Mouse (Mus musculus) frontal cortex, adult 2 months (tissue): ENCODE measurements at regions not wholly inside any gene's neighbourhood (a gene's known extent, or its start where the extent isn't known, plus 50 kb on each side); places are given as distances from the start of the nearest gene placed in this dataset.
A peak's percentile ranks its signal among the peaks of the same experiment; 100 is the strongest.
"Not testable (repeated sequence)": the region's sequence is repeated elsewhere in the genome, so short reads cannot be mapped to it uniquely, and the experiment has no call there.

ENCODE experiments used
- DNase-seq, 2 experiments: peaks; one replicate each; pipeline ENCODE4 v3.0.0; 2022; ENCODE audit warnings: low spot score in 1 of 2; ENCODE audit errors: extremely low spot score in 1 of 2

GRCm38 (mm10) chr4:124398354-124398753, 212.2 kb downstream of the 3100002H09Rik start:
- peak; percentile 63 to 79 for DNase-seq

DNA sequence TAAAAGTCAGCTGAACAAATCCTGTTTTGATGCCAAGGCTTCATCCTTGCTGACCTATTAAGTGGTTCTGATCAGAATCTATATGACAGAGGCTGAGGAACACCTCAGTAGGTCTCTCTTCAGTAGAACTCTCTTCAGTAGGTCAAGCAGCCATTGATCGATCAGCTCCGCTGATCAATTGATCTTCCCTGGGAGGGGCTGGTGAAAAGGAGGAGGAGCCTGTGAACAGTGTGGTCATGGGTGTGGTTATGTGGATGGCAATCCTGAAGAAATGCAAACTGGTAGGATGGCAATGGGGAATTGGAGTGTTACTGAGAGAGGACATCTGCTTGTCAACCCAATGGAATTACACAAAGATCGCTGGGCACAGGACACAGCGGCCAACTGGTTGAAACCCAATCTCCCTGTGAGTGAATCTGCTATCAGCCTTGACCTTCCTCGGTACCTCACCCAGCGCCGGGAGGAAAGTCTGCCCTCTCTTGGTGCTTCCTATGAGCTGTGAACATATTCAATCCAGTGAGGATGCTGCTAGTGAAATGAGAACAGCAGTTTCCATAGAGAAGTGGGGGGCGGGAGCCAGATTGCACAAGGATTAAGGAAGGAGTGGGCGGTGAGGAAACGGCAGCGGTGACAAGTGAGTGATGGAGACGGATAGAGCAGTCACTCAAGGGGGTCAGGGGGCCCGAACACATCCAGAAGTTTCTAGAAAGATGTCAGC, 213.9 kb downstream of the 3100002H09Rik start:
- peak in 1 of 2 experiments; percentile 57 for DNase-seq

GRCm38 (mm10) chr4:124395966-124396395, 214.6 kb downstream of the 3100002H09Rik start:
- no peak for DNase-seq

DNA sequence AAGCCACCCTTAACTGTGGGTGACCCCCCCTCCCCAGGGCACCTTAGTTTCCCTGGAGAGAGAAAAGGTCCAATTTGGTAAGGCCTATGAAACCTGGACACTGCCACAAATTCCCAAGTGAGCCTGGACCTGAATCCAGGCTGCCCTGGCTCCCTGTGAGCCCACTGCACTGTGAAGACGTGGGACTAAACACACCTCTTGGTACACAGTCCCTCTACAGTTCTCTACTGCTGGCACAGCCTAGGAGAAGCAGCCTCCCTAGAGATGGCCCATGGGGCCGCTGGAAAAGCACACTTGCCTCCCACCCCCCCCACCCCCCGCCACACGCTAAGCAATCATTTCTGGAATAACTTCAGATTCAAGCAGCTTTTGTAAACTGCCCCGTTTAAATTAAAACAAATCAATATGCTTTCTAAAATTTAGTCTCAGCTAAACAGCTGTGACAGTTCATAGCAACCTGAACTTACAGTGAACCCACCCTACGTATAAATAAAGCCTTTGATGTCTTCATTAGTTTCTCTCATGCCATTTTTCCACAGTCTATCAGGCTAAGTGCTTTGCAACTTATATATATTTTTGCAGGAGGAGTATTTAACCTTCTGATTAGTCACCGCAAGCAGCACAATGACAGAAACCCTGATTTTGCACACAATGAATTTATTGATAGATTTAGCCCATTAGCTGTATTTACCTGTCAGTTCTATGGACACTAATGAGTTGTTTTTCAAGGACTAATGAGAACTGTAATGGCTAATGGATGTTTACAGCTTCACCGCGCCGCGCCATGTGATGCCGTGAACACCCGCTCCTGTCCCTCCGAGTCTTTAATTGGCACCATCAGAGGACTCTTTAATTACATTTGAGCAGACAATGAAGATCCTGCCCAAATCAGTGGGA, 215.3 kb downstream of the 3100002H09Rik start:
- DNase-seq = no peak

GRCm38 (mm10) chr4:124393595-124393994, 217.0 kb downstream of the 3100002H09Rik start:
- DNase-seq = peak in 1 of 2 experiments; percentile 53

GRCm38 (mm10) chr4:124389067-124389466, 221.5 kb downstream of the 3100002H09Rik start:
- no peak for DNase-seq

GRCm38 (mm10) chr4:124385106-124386055, 225.2 kb downstream of the 3100002H09Rik start:
- DNase-seq = peak in 1 of 2 experiments; percentile 41

GRCm38 (mm10) chr4:124376504-124376903, 234.1 kb downstream of the 3100002H09Rik start:
- DNase-seq = no peak

GRCm38 (mm10) chr4:124375581-124375980, 235.0 kb downstream of the 3100002H09Rik start:
- no peak for DNase-seq

GRCm38 (mm10) chr4:124368831-124369230, 241.8 kb downstream of the 3100002H09Rik start:
- no peak for DNase-seq

- DNase-seq = no peak
Measured at GRCm38 (mm10) chr4:124368085-124368484, 242.5 kb downstream of the 3100002H09Rik start.

DNA sequence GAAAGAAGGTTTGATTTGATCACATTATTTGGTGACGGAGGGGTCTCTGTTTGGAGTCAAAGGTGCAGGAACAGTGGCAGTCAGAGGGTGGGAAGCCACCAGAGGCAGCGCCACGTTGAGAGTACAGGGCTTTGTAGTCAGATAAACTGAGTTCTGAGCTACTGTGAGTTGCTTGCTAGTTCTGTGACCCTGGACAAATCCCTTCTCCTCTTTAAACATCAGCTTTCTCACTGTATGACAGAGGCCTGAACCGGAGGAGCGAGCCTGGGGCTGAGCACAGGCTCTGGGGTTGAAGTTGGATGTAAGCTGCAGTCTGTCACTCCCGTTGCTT, 250.1 kb downstream of the 3100002H09Rik start:
- DNase-seq = no peak

DNA sequence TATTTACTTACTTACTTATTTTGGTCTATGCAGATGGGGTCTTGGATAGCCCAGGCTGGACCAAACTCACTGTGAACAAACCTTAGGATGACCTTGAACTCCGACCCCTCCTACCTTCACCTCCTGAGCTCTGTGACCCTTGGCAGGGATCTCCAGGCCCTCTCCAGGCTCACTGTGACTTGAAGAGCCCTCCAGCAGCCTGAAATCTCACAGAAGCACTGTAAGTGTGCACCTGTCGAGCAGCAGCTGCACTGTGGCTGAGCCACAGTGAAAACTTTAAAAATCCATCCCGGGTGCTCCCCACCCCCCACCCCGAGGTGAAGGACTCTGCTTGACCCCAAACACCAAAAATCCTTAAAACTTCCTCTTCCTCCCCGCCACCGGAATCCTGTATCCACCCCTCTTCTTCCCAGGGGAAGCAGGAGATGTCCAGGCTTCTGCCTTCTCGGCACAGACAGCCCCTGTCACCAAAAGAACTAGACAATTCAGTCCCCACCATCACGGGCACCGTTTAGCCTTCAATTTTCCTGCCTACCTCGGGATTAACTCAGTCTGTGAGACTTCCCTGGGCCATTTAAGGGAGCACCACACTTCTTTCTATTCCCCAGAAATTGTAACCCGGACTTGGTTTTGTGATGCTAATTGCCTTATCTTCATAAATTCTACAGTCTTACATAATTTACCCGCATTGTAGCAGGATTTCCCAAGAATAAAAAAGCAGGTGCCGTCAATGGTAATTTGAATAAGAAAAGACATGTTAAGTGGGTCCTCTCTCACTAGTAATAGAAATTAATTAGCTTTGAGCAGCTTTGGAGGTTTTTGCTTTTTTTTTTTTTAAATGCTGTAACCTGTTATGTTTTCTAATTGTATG, 250.7 kb downstream of the 3100002H09Rik start:
- DNase-seq = no peak

GRCm38 (mm10) chr4:124358456-124358855, 252.1 kb downstream of the 3100002H09Rik start:
- not testable (repeated sequence) for DNase-seq

GRCm38 (mm10) chr4:124350361-124350760, 260.2 kb downstream of the 3100002H09Rik start:
- DNase-seq = no peak

- DNase-seq = no peak
Measured at GRCm38 (mm10) chr4:124349610-124350295, 260.9 kb downstream of the 3100002H09Rik start.

- no peak for DNase-seq
Measured at GRCm38 (mm10) chr4:124349055-124349454, 261.5 kb downstream of the 3100002H09Rik start.

GRCm38 (mm10) chr4:124340073-124340472, 270.5 kb downstream of the 3100002H09Rik start:
- DNase-seq = no peak

- no peak for DNase-seq
Measured at GRCm38 (mm10) chr4:124335726-124336125, 274.9 kb downstream of the 3100002H09Rik start.
